Mouse (Mus musculus): ENCODE measurements around the gene Nacc1. TPM values are rescaled to one million over a fixed set of nuclear protein-coding genes. Genes with fewer than 3 reads are reported as not detected.

Gene Nacc1
- total and polyA plus RNA-seq, 3 experiments = 42.5 to 106 TPM; not detected in 1

GRCm38 (mm10) chr8:84658951-84659350 lies 28.7 kb downstream of the Nacc1 start:
- Histone ChIP-seq H3K9me3 (replicated peaks; ENCODE audit: insufficient read depth, low read length) (no peaks in the 10 kb centered on the region), H3K4me3 (ENCODE audit: control insufficient read depth in 1 of 2, insufficient read depth in 1 of 2, low read depth in 2 of 2, low read length in 2 of 2) (no peak overlapping the region), H3K4me1 (ENCODE audit: control insufficient read depth in 1 of 2, insufficient read depth in 2 of 2, low read length in 2 of 2) (peaks cover 5 to 33% of the 10 kb centered on the region in 2 experiments), H3K27me3 (ENCODE audit: control insufficient read depth in 1 of 2, insufficient read depth in 2 of 2, low read length in 2 of 2) (no peaks in the 10 kb centered on the region), H3K27ac (ENCODE audit: control insufficient read depth, low read depth, low read length) (no peak overlapping the region), H3K79me2 (ENCODE audit: control insufficient read depth, insufficient read depth, low read length, poor library complexity) (peaks cover 28% of the 10 kb centered on the region), H3K36me3 (ENCODE audit: control insufficient read depth in 1 of 2, insufficient read depth in 2 of 2, low read length in 2 of 2) (peaks cover 0 to 22% of the 10 kb centered on the region in 2 experiments; a peak in 2 of 4 replicates), H3K9ac (ENCODE audit: control insufficient read depth, low read depth, low read length, poor library complexity, severe bottlenecking) (no peak overlapping the region)
- DNase-seq (ENCODE audit: low read depth, low spot score) = no peak
- no peak for TF ChIP-seq ZC3H11A (IDR thresholded peaks at IDR 0.05; ENCODE audit: low read depth, low read length)
- no peak for TF ChIP-seq CTCF (IDR thresholded peaks at IDR 0.05 in 2 of 3, conservative IDR thresholded peaks at IDR 0.05 in 1 of 3; ENCODE audit: control insufficient read depth in 1 of 3, insufficient read depth in 1 of 3, low read depth in 2 of 3, low read length in 3 of 3, poor library complexity in 1 of 3, severe bottlenecking in 1 of 3)
- no peak for TF ChIP-seq MEF2A (IDR thresholded peaks at IDR 0.05; ENCODE audit: extremely low read depth, insufficient replicate concordance, low read depth, low read length, poor library complexity, severe bottlenecking)
- TF ChIP-seq CHD2 (IDR thresholded peaks at IDR 0.05; ENCODE audit: low read length) = no peak
- TF ChIP-seq SIN3A (IDR thresholded peaks at IDR 0.05; ENCODE audit: low read length) = no peak
- no peak for TF ChIP-seq ZMIZ1 (IDR thresholded peaks at IDR 0.05; ENCODE audit: low read depth, low read length)

- H3K79me2 ChIP-seq (ENCODE audit: control insufficient read depth, insufficient read depth, low read length, poor library complexity) = peaks cover 24% of the 10 kb centered on the region
- H3K9me3 ChIP-seq (replicated peaks; ENCODE audit: insufficient read depth, low read length) = no peaks in the 10 kb centered on the region
- no peak for DNase-seq (ENCODE audit: low read depth, low spot score)
- H3K4me3 ChIP-seq (ENCODE audit: control insufficient read depth in 1 of 2, insufficient read depth in 1 of 2, low read depth in 2 of 2, low read length in 2 of 2) = peak overlapping the region in 1 of 2 experiments; percentile 9; a peak in 1 of 4 replicates
- peak overlapping the region; percentile 88 for H3K27ac ChIP-seq (ENCODE audit: control insufficient read depth, low read depth, low read length)
- H3K4me1 ChIP-seq (ENCODE audit: control insufficient read depth in 1 of 2, insufficient read depth in 2 of 2, low read length in 2 of 2) = peaks cover 5 to 30% of the 10 kb centered on the region in 2 experiments
- no peak for TF ChIP-seq MEF2A (IDR thresholded peaks at IDR 0.05; ENCODE audit: extremely low read depth, insufficient replicate concordance, low read depth, low read length, poor library complexity, severe bottlenecking)
- no peak for TF ChIP-seq CHD1 (IDR thresholded peaks at IDR 0.05; ENCODE audit: low read depth, low read length)
- H3K9ac ChIP-seq (ENCODE audit: control insufficient read depth, low read depth, low read length, poor library complexity, severe bottlenecking) = peak overlapping the region; percentile 61
- H3K27me3 ChIP-seq (ENCODE audit: control insufficient read depth in 1 of 2, insufficient read depth in 2 of 2, low read length in 2 of 2) = no peaks in the 10 kb centered on the region
- peaks cover 0 to 22% of the 10 kb centered on the region in 2 experiments; a peak in 2 of 4 replicates for H3K36me3 ChIP-seq (ENCODE audit: control insufficient read depth in 1 of 2, insufficient read depth in 2 of 2, low read length in 2 of 2)
Observed at GRCm38 (mm10) chr8:84657680-84658079, 30.0 kb downstream of the Nacc1 start.

GRCm38 (mm10) chr8:84657203-84657602 lies 30.5 kb downstream of the Nacc1 start:
- Histone ChIP-seq H3K9me3 (replicated peaks; ENCODE audit: insufficient read depth, low read length) (no peaks in the 10 kb centered on the region), H3K27me3 (ENCODE audit: control insufficient read depth in 1 of 2, insufficient read depth in 2 of 2, low read length in 2 of 2) (no peaks in the 10 kb centered on the region), H3K4me3 (ENCODE audit: control insufficient read depth in 1 of 2, insufficient read depth in 1 of 2, low read depth in 2 of 2, low read length in 2 of 2) (peak overlapping the region; percentile 51 to 71), H3K27ac (ENCODE audit: control insufficient read depth, low read depth, low read length) (peak overlapping the region; percentile 88), H3K4me1 (ENCODE audit: control insufficient read depth in 1 of 2, insufficient read depth in 2 of 2, low read length in 2 of 2) (peaks cover 5 to 30% of the 10 kb centered on the region in 2 experiments), H3K79me2 (ENCODE audit: control insufficient read depth, insufficient read depth, low read length, poor library complexity) (peaks cover 20% of the 10 kb centered on the region), H3K36me3 (ENCODE audit: control insufficient read depth in 1 of 2, insufficient read depth in 2 of 2, low read length in 2 of 2) (peaks cover 0 to 22% of the 10 kb centered on the region in 2 experiments; a peak in 2 of 4 replicates), H3K9ac (ENCODE audit: control insufficient read depth, low read depth, low read length, poor library complexity, severe bottlenecking) (peak overlapping the region; percentile 61)
- TF ChIP-seq GATA1 (IDR thresholded peaks at IDR 0.05; ENCODE audit: low read depth, low read length) = peak; percentile 94
- TF ChIP-seq ETS1 (IDR thresholded peaks at IDR 0.05; ENCODE audit: low read depth, low read length) = peak; percentile 85
- no peak for TF ChIP-seq E2F4 (IDR thresholded peaks at IDR 0.05; ENCODE audit: borderline replicate concordance, low read depth, low read length)
- TF ChIP-seq MYB (IDR thresholded peaks at IDR 0.05; ENCODE audit: low read depth, low read length) = no peak
- TF ChIP-seq SMC3 (IDR thresholded peaks at IDR 0.05; ENCODE audit: low read depth, low read length) = no peak
- peak; percentile 34; the same call in 1 of the 2 replicates for TF ChIP-seq HCFC1 (IDR thresholded peaks at IDR 0.05; ENCODE audit: low read depth, low read length)
- TF ChIP-seq POLR2AphosphoS2 (IDR thresholded peaks at IDR 0.05; ENCODE audit: low read length) = no peak
- TF ChIP-seq MYC (IDR thresholded peaks at IDR 0.05; ENCODE audit: low read depth, low read length) = 0 out of 2 replicates have a peak, but pooled peaks have one; percentile 39
- peak; percentile 75 for TF ChIP-seq MXI1 (IDR thresholded peaks at IDR 0.05; ENCODE audit: low read depth, low read length)
- TF ChIP-seq MAX (IDR thresholded peaks at IDR 0.05; ENCODE audit: low read length) = peak; percentile 35; the same call in 1 of the 2 replicates
- TF ChIP-seq USF1 (IDR thresholded peaks at IDR 0.05; ENCODE audit: low read depth, low read length) = no peak
- TF ChIP-seq ZMIZ1 (IDR thresholded peaks at IDR 0.05; ENCODE audit: low read depth, low read length) = peak; percentile 63
- TF ChIP-seq RCOR1 (IDR thresholded peaks at IDR 0.05; ENCODE audit: low read depth, low read length) = peak; percentile 60
- peak; percentile 73 for TF ChIP-seq TCF12 (IDR thresholded peaks at IDR 0.05; ENCODE audit: low read depth, low read length)
- peak; percentile 35; the same call in 1 of the 2 replicates for TF ChIP-seq ZNF384 (IDR thresholded peaks at IDR 0.05; ENCODE audit: low read depth, low read length)
- TF ChIP-seq EP300 (IDR thresholded peaks at IDR 0.05; ENCODE audit: low read depth in 1 of 2, low read length in 2 of 2) = peak; percentile 46 to 73; a peak in 3 of 4 replicates
- 0 out of 2 replicates have a peak, but pooled peaks have one; percentile 15 for TF ChIP-seq TAL1 (IDR thresholded peaks at IDR 0.05; ENCODE audit: low read length)
- TF ChIP-seq MAZ (IDR thresholded peaks at IDR 0.05; ENCODE audit: low read depth, low read length) = peak; percentile 39
- TF ChIP-seq SIN3A (IDR thresholded peaks at IDR 0.05; ENCODE audit: low read length) = peak; percentile 78
- DNase-seq (ENCODE audit: low read depth, low spot score) = peak; percentile 54
